Mouse (Mus musculus) stomach, postnatal 0 days (tissue): ENCODE measurements around the gene Inpp5k.

Source experiments
- CTCF ChIP-seq: IDR thresholded peaks from 2 replicates; pipeline ENCODE4 v1.5.1; 2016; ENCODE audit warnings: antibody characterized with exemption, low read depth, mild to moderate bottlenecking, moderate library complexity
- EP300 ChIP-seq: optimal IDR thresholded peaks from 2 replicates; pipeline ENCODE3; 2016; ENCODE audit warnings: antibody characterized with exemption

- no peak for TF ChIP-seq EP300
- no peak for TF ChIP-seq CTCF
These were observed 22.0 kb upstream of the Inpp5k start for GRCm38 (mm10) chr11:75608776-75609175.
